8 mouse cellular contexts compared by ENCODE assay signal in genomic region chr13:72639441-72640130, GRCm38 (mm10). TPM values are rescaled to one million over a fixed set of nuclear protein-coding genes. Genes with fewer than 3 reads are reported as not detected.
DNase-seq lines count a peak whose midpoint lies in the region; ATAC-seq and TF ChIP-seq lines count a peak whose summit lies in the region.

No protein-coding gene starts in this region.

- no peak overlapping the region for H3K27ac ChIP-seq in testis, adult 2 months (ENCODE audit: control insufficient read depth, insufficient read depth, low read depth, low read length)
- H3K27ac ChIP-seq in hindbrain, embryonic 11.5 days (ENCODE audit: low read depth, low read length): no peak overlapping the region
- H3K27ac ChIP-seq in liver, embryonic 16.5 days (ENCODE audit: low read length): no peak overlapping the region

- no peaks in the 10 kb centered on the region for H3K9me3 ChIP-seq in hindbrain, embryonic 11.5 days (ENCODE audit: control insufficient read depth, low read length)
- no peaks in the 10 kb centered on the region for H3K9me3 ChIP-seq in liver, embryonic 16.5 days (replicated peaks; ENCODE audit: control insufficient read depth, low read length)

- peak overlapping the region; percentile 56 for H3K4me2 ChIP-seq in hindbrain, embryonic 11.5 days (replicated peaks; ENCODE audit: low read depth, low read length)
- H3K4me2 ChIP-seq in liver, embryonic 16.5 days (ENCODE audit: low read depth, low read length): peak overlapping the region; percentile 65

- peak; percentile 28 for ATAC-seq in hindbrain, embryonic 11.5 days (ENCODE audit: low FRiP score)
- ATAC-seq in liver, embryonic 16.5 days (ENCODE audit: low read depth): no peak
- ATAC-seq in CD4-positive, CD25-positive, alpha-beta regulatory T cell, adult 4 months: no peak

- TF ChIP-seq CTCF in testis, adult 2 months (IDR thresholded peaks at IDR 0.05; ENCODE audit: control insufficient read depth, insufficient read depth, insufficient replicate concordance, low read depth, low read length): no peak

- H3K4me3 ChIP-seq in testis, adult 2 months (ENCODE audit: control insufficient read depth, low read depth, low read length): peak overlapping the region; percentile 55
- peak overlapping the region; percentile 23 for H3K4me3 ChIP-seq in hindbrain, embryonic 11.5 days (ENCODE audit: low read depth, low read length)
- peak overlapping the region; percentile 49 for H3K4me3 ChIP-seq in liver, embryonic 16.5 days (ENCODE audit: low read depth, low read length)

- peak overlapping the region; percentile 53 for H3K9ac ChIP-seq in hindbrain, embryonic 11.5 days (ENCODE audit: low read depth, low read length)
- no peak overlapping the region for H3K9ac ChIP-seq in liver, embryonic 16.5 days (ENCODE audit: low read depth, low read length)

- WGBS in hindbrain, embryonic 11.5 days: 2% methylated on average over 32 of the region's 32 CpGs
- WGBS in liver, embryonic 16.5 days (ENCODE audit: insufficient replicate concordance): under 1% methylated on average over 32 of the region's 32 CpGs

- peak; percentile 13 for DNase-seq in adrenal gland, adult 2 months
- DNase-seq in adrenal gland, postnatal 4 days (ENCODE audit: low spot score in 2 of 2): no peak
- DNase-seq in testis, postnatal 14 days (ENCODE audit: low spot score): no peak
- peak; percentile 69 for DNase-seq in hindbrain, embryonic 11.5 days (ENCODE audit: low spot score)
- no peak for DNase-seq in layer of hippocampus, adult 9-10 months (ENCODE audit: low spot score)

- H3K4me1 ChIP-seq in testis, adult 2 months (ENCODE audit: control insufficient read depth, insufficient read depth, low read length): peaks cover 4% of the 10 kb centered on the region; the same call in 1 of the 2 replicates
- peaks cover 22% of the 10 kb centered on the region for H3K4me1 ChIP-seq in hindbrain, embryonic 11.5 days (replicated peaks; ENCODE audit: control insufficient read depth, insufficient read depth, low read length)
- H3K4me1 ChIP-seq in liver, embryonic 16.5 days (ENCODE audit: control insufficient read depth, low read depth, low read length): no peaks in the 10 kb centered on the region

- H3K36me3 ChIP-seq in testis, adult 2 months (ENCODE audit: control insufficient read depth, insufficient read depth, low read length): no peaks in the 10 kb centered on the region
- H3K36me3 ChIP-seq in hindbrain, embryonic 11.5 days (ENCODE audit: control insufficient read depth, insufficient read depth, low read length): no peaks in the 10 kb centered on the region
- H3K36me3 ChIP-seq in liver, embryonic 16.5 days (ENCODE audit: control insufficient read depth, insufficient read depth): no peaks in the 10 kb centered on the region

- no peak for TF ChIP-seq POLR2A in testis, adult 2 months (IDR thresholded peaks at IDR 0.05; ENCODE audit: control insufficient read depth, low read depth, low read length)

- no peaks in the 10 kb centered on the region for H3K27me3 ChIP-seq in testis, adult 2 months (ENCODE audit: control insufficient read depth, insufficient read depth, low read length)
- H3K27me3 ChIP-seq in hindbrain, embryonic 11.5 days (ENCODE audit: control insufficient read depth, insufficient read depth, low read length): peaks cover 37% of the 10 kb centered on the region
- H3K27me3 ChIP-seq in liver, embryonic 16.5 days (ENCODE audit: control insufficient read depth, insufficient read depth, low read depth, low read length): peaks cover 65% of the 10 kb centered on the region

RNA-seq across cellular contexts. Expression of gene Irx2, which starts 11.0 kb away (rescaled TPM):
- under 1 TPM in 1 of 2 experiments, not detected in 1; 0.21 TPM for total RNA-seq in adrenal gland, adult 2 months (2021)
- 0.22 and 0.25 TPM in 2 replicates for polyA plus RNA-seq in adrenal gland, adult 2 months (2012; rRNA removed)
- total RNA-seq in adrenal gland, postnatal 4 days (2021): 1 to 10 TPM; 1.8 to 4.9 TPM
- 2.7 and 3.5 TPM in 2 replicates for polyA plus RNA-seq in testis, adult 2 months (2012; rRNA removed)
- polyA plus RNA-seq in hindbrain, embryonic 11.5 days (2014; fragmentation: Nextera tagmentation; extraction: Ambion mirVana): 55.9 TPM in 2 replicates
- not detected in 2 replicates for polyA plus RNA-seq in liver, embryonic 16.5 days (2015; fragmentation: Nextera tagmentation; extraction: Ambion mirVana)
- not detected for polyA plus RNA-seq in CD4-positive, CD25-positive, alpha-beta regulatory T cell, adult 4 months (2017; shearing (Covaris generic))

Comparison
In these comparisons a context has a peak if more than half of its experiments do, and no peak if none do; other contexts are left out.
1. DNase-seq: peak in adrenal gland, adult 2 months (single experiment) and hindbrain, embryonic 11.5 days (single experiment); none in adrenal gland, postnatal 4 days (0 of 2), testis, postnatal 14 days (single experiment) and layer of hippocampus, adult 9-10 months (single experiment).
2. RNA of gene Irx2, which starts 11.0 kb away (polyA plus RNA-seq): 55.9 TPM in hindbrain, embryonic 11.5 days; 2.7 to 3.5 TPM in testis, adult 2 months, 0.22 to 0.25 TPM in adrenal gland, adult 2 months, not detected in liver, embryonic 16.5 days and not detected in CD4-positive, CD25-positive, alpha-beta regulatory T cell, adult 4 months; every median in the first group is over 10 times any median in the second.
3. Peak in every context shown above with its lines, with median percentiles within 50 percentile points of each other: H3K4me3 ChIP-seq.